Mouse (Mus musculus) layer of hippocampus, postnatal 25 days (tissue): Measurements from ENCODE around the gene Gng12. TPM values are rescaled to one million over a fixed set of nuclear protein-coding genes. Genes with fewer than 3 reads are reported as not detected.
"Not testable (repeated sequence)": the region's sequence is repeated elsewhere in the genome, so short reads cannot be mapped to it uniquely, and the experiment has no call there.

Experiments used
- DNase-seq, 2 experiments: peaks; one replicate each; pipeline ENCODE4 v3.0.0; 2022; ENCODE audit warnings: mixed read lengths in 2 of 2, low spot score in 1 of 2; ENCODE audit errors: extremely low spot score in 1 of 2
- total RNA-seq, 2 experiments: library from RNA; stranded (reverse); gene quantifications; 2 replicates each; pipeline ENCODE4 v1.2.3; 2021

Gene Gng12
- total RNA-seq, 2 experiments from 2014 or later = 64.7 to 82.2 TPM

GRCm38 (mm10) chr6:66951726-66952418 lies 55.7 kb downstream of the Gng12 start:
- DNase-seq = no peak

DNA sequence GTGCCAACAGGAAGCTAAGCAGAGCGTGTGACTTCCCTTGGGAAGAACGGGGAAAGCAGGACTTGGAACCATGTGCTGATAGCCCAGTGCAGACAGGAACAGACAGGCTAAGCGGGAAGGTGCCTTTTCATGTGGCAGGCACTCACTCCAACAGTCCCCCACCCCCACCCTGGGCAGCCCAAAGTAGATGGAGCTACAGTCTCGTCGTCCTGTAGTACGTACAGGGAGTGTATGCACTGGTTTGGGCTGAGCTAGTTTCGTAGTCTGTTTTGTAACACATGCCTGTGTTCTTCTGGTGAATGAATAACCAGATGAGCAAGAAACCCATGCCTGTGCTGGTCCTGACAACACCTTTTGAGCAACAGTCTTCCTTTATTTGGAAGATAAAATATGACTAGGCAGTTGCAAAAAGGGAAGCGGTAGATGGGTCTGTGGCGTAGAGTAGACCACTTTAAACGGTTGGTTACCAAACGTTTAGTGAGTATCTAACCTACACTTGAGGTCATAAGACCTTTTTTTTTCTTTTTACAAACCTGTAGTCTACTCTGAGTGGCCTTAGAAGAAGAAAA lies 57.8 kb downstream of the Gng12 start:
- no peak for DNase-seq

- DNase-seq = peak in 1 of 2 experiments; percentile 47
Measured at GRCm38 (mm10) chr6:66955089-66955657, 59.0 kb downstream of the Gng12 start.

- no peak for DNase-seq
Measured at GRCm38 (mm10) chr6:66958466-66959235, 62.5 kb downstream of the Gng12 start.

- no peak for DNase-seq
Measured at GRCm38 (mm10) chr6:66962582-66963043, 66.4 kb downstream of the Gng12 start.

DNA sequence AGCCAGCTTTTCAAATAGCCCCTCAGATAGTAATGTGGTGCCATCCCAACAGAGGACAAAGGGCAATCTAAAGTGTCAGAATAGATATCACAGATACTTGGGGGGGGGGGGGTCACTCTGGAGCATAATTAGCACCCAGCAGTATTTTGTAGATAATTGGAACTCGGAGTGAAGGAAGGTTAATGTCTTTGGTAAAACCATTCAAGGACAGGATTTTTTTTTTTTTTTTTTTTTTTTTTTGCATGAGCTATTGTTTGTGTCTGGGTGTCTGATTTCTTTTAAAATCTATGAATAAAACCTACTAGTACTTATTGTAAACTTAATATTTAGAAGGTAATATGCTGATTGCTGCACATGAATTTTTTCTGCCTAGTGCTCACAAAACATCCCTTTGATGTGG lies 66.9 kb downstream of the Gng12 start:
- no peak for DNase-seq

DNA sequence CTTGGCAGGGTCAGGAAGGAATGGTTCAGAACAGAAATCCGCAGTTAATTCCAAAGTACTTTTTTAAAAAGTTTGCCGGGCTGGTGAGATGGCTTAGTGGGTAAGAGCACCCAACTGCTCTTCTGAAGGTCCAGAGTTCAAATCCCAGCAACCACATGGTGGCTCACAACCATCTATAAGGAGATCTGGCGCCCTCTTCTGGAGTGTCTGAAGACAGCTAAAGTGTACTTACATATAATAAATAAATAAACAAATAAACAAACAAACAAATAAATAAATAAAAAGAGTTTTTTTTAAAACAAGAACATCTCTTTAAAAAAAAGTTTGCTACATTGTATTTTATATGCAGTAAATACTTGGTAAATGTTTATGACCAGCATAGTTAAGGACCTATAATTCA lies 67.5 kb downstream of the Gng12 start:
- not testable (repeated sequence) for DNase-seq

DNA sequence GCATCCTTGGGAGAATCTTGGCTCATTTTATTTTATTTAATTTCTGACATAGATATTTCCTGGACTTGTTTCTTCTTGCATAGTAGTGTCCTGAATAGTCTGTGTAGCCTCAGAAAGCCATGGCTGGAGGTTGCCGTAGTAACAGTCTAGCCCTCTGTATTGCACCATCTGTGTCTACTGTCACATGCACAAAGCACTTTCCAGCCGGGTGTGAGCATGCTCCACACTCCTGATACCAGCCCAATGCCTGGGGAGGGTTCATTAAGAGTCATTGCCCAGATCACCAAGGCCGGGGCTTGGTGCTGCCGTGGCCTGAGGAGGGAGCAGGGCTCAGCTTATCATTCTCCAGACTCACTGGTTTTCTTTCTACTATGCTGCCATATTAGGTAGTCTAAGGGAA lies 68.0 kb downstream of the Gng12 start:
- no peak for DNase-seq

- DNase-seq = no peak
Measured at GRCm38 (mm10) chr6:66965203-66965602, 69.0 kb downstream of the Gng12 start.

- no peak for DNase-seq
Measured at GRCm38 (mm10) chr6:66967788-66968187, 71.6 kb downstream of the Gng12 start.

GRCm38 (mm10) chr6:66969446-66969845 lies 73.2 kb downstream of the Gng12 start:
- DNase-seq = no peak

DNA sequence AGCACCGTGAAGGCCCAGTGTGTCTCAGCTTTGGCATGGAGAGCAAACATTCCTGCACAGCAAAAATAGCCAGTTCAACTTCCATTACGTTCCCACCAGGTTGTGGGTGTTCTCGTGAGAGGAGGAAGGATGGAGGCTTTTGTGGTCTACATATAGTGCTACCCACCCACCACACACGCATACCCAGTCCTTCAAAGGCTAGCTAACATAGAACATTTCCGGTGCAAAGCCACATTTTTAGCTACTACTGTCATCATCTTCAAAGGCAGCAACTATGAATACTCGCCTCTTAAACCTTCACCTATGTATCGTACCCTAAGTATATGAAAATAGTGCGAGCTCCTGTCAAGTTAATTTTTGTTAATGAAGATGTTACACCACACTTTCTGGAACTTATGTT lies 76.1 kb downstream of the Gng12 start:
- DNase-seq = no peak

DNA sequence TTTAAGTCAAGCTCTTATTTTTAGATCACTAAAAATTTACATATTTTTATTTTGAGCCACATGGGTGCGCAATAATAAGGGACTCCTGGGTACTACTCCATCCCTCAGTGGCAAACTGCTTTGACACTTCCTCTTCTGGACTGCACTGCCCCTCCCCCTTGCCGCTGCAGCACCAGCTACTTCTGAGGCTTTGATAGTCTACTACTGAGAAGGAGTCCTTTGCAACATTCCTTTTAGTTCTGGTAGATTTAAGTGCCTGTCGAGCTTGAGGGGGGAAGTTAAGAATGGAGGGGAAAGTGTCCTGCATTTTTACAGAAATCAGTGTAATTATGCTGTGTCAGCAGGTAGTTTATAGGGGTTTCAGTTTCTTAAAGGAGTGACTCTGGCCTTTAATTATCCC lies 77.0 kb downstream of the Gng12 start:
- DNase-seq = no peak

DNA sequence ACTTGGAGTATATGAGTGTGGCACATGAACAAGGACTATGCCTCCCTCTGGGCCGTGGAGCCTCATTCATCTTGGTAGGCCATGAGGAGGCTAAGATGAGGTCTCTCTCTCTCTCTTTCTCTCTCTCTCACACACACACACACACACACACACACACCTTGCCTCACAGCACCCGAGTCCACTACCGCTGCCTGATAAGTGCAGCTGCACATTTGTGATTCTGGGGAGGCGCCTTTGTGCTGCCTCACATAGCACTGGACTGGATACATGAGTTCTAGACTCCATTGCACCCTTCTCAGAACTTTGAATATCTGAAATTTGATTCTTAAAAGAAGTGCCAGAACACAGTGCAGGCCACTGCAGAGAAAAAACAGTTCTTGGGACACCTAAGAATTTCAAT lies 79.3 kb downstream of the Gng12 start:
- DNase-seq = no peak

DNA sequence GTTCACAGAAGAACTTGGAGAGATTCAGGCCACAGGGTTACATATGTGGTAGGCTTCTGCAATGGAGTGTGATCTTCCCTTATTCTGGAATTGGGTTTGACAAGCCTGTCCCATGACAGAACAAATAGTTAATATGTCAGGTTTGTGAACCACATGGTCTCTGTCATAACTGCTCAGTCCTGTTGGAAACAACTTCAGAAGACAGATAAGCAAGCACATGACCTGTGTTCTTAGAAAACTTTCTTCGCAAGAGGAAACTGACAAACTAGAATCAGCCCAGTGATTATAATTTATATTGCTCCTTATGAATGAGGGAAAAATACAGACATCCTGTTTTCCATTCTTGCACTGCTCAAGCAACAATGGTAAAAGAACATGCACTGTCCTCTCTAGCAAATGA lies 83.0 kb downstream of the Gng12 start:
- no peak for DNase-seq

DNA sequence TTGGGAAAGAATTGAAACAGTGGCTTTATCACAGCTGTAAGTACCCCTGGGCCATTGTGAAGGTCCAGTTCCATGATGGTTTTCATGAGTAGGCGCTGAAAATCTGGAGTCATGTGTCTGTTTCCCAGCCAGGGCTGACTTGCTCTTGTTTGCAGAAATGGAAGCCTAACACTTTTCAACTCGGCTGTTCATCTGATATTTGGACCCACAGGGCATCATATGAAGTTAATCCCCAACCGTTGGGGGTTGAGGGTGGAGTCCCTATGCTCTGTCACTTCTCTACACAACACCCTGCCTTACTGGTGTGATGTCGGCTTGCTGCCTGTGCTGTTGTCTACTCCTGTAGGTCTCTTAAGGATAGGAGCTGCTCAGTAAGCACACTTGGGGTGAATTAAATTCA lies 83.8 kb downstream of the Gng12 start:
- no peak for DNase-seq

GRCm38 (mm10) chr6:66981366-66981765 lies 85.2 kb downstream of the Gng12 start:
- DNase-seq = no peak

GRCm38 (mm10) chr6:66981864-66982263 lies 85.7 kb downstream of the Gng12 start:
- no peak for DNase-seq

GRCm38 (mm10) chr6:66984079-66984478 lies 87.9 kb downstream of the Gng12 start:
- DNase-seq = no peak

GRCm38 (mm10) chr6:66984672-66985071 lies 88.5 kb downstream of the Gng12 start:
- DNase-seq = no peak

- no peak for DNase-seq
Measured at GRCm38 (mm10) chr6:66985500-66985899, 89.3 kb downstream of the Gng12 start.
